Mouse (Mus musculus): ENCODE data around the gene Pdlim7.

GRCm38 (mm10) chr13:55473961-55474360, 39.5 kb downstream of the Pdlim7 start:
- peak; percentile 30 for TF ChIP-seq CTCF (IDR thresholded peaks at IDR 0.05; ENCODE audit: low read depth)
- TF ChIP-seq EP300 (IDR thresholded peaks at IDR 0.05; ENCODE audit: low read depth): no peak

All from liver, embryonic 14.5 days (tissue).